Mouse (Mus musculus) spleen, postnatal 14 days (tissue): Measurements from ENCODE around the gene Acat3.
A peak's percentile ranks its signal among the peaks of the same experiment; 100 is the strongest.
"Not testable (repeated sequence)": the region's sequence is repeated elsewhere in the genome, so short reads cannot be mapped to it uniquely, and the experiment has no call there.

Experiments used
- DNase-seq, 2 experiments: peaks; one replicate each; pipeline ENCODE4 v3.0.0; 2021 to 2022; ENCODE audit warnings: low spot score in 2 of 2

Gene Acat3

DNA sequence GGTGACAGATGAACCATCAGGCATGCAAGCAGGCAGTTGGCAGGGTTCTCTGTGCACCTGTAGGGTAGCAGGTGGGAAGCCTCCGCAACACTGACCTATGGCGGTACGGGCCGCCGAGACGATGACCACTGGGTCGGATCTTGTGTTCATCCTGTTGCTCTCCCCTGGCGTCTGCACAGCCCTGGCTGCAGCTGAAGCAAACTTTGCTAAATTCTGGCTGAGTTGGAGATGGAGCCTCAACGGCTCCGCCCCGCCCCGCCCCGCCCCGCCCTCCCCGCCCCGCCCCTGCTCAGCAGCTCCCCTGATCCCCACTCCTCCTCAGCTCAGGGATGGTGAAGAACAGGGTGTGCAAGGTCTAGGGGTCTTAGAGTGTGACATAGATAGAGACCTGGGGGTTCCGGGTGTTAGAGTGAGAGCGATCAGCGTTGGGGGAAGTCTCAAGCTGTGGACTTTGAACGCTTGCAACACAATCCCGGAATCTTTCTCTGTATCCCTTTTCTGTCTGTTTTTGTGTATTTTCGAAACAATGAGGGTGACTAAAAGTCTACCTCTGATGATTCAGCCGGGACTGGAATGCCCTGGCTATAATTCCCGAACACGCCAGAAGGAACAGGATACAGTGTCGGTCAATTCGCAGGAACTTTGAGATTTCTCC, at the start of gene Acat3:
Gene Acat3 (minus strand): TSS at position 450 of the 655 bp plus-strand sequence.
- DNase-seq, result no peak

DNA sequence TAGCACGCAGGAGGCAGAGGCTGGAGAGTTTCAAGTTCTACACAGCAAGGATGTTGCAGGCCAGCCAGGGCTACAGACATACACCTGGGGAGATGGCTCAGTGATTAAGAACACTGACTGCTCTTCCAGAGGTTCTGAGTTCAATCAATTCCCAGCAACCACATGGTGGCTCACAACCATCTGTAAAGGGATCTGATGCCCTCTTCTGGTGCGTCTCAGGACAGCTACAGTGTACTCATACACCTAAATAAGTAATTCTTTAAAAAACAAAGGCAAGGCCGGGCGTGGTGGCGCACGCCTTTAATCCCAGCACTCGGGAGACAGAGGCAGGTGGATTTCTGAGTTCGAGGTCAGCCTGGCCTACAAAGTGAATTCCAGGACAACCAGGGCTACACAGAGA, 47.7 kb upstream of the Acat3 start:
- not testable (repeated sequence) for DNase-seq

DNA sequence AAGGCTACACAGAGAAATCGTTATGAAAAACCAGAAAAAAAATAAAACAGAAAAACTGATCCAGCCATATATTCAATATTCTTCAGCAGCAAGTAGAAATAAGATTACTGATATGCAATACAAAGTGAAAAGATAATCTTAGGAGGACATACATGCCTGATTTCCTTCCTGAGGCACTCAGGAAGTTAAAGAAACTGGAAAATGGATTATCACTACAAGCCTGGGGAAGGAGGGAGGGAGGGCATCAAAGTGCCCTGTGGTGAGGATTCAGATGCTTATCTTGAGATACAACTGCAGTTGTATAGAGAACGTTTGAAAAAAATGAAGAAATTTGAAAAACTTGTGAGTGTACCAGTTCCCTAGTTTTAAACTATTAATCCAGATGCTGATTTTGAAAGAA, 43.6 kb upstream of the Acat3 start:
- no peak for DNase-seq

DNA sequence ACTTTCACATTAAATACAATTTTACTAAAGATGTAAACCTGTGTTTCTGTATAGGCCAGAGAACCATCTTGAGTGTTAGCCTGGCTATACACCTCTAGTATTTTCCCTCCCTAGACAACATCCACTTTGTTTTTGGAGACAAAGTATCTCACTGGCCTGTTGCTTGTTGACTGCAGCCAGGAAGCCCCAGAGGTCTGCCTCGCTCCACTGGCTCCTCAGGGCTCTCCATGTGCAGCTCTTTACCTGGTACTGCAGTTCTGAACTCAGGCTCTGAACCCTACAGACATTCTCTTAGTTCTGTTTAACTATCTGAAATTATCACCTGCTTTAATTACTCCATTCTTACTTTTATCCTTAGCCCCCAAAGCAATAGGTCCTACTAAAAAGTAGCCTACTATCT, 38.1 kb upstream of the Acat3 start:
- DNase-seq, result no peak

DNA sequence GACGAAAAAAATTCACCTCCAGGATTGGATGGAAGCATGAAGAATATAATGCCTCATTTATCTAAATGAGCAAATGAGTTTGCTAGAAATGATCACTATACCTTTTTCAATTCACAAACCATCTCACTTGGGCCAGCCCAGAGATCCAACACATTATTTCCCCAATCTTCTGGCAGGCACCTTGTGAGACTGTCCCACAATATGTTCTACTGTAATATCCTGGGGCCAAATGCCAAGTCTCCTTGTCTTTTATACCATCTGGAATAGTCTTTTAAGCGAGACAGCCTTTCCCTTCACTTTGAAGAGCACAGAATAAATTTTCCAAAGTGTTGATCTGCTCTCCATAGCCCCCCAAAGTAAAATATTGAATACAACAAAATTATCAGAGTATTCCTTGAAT, 33.5 kb upstream of the Acat3 start:
- no peak for DNase-seq

DNA sequence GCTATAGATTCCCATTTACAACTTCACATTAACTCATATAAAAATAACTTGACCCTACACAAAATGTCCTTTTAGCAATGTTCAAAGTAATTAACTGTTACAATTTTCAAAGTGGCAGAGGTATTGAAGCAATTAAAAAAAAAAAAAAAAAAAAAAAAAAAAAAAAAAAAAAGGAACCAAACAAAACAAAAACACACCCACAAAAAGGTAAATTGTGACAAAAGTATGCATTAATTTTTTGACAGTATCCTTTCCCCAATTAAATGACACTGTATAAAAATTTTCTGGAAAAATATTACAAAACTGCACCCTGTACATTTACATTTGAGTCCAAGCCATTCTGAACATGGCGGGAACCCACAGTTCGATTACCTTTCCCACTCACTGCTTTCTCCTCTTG, 26.8 kb upstream of the Acat3 start:
- DNase-seq, result no peak

DNA sequence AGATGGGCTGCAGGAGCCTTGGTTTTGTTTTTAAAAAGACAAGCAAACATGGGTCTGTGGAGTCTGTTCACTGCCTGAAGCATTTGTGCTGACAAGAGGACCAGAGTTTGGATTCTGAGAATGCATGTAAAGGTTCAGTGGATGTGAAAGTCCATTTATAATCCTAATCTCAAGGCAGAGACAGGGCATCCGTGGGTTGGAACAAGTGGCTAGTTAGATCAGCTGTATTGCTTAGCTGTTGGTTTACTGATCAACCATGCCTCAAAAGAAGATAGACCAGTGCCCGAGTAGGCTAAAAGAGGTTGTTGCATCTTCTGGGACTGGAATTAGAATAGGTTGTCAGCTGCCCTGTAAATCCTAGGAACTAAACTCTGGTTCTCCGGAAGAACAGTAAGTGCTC, 23.1 kb upstream of the Acat3 start:
- DNase-seq, result no peak

DNA sequence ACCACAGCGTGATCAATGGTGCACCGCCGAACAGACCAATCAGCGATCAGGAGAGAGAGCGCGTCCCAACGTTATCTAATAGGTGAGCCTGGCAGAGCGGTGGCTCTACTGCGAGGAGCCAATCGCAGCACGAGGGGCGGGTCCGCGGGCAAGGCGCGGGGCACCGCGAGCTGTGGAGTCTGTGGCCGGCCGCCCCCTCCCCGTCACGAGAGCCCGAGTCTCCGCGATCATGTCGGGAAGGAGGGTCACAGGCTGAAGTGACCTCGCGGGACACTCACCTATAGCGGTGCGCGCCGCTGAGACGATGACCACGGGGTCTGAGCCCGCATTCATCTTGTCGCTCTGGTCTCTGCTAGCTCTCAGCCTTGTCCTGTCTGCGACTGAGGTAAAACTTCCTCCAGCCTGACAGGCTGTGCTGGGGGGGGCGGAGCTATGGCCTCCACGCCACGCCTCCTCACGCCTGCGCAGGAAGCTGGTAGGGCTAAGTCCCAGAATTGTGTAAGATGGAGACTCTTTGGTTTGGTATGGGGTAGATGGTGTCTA, 20.0 kb upstream of the Acat3 start, which contains the start of gene Acat2:
Gene Acat2 (minus strand): TSS at position 417 of the 543 bp plus-strand sequence.
- peak; percentile 87 to 90 for DNase-seq

DNA sequence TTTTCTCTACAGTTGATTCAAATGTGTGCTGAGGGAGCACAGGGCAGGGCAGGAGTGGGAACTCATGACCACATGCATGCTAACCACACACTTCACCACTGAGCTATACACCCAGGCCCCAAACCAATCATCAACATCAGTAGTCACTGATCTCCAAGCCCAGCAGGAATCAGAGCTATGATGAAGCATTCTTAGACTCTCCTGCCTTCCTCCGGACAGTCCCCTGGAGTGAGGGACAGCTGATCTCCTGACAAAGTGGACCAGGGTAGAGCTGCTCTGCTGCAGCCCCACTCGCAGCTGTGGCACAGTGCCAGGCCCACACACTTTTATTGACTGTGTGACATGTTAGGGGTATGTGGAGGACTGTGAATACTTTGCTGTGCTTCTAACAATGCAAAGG, 19.0 kb upstream of the Acat3 start:
- not testable (repeated sequence) for DNase-seq

DNA sequence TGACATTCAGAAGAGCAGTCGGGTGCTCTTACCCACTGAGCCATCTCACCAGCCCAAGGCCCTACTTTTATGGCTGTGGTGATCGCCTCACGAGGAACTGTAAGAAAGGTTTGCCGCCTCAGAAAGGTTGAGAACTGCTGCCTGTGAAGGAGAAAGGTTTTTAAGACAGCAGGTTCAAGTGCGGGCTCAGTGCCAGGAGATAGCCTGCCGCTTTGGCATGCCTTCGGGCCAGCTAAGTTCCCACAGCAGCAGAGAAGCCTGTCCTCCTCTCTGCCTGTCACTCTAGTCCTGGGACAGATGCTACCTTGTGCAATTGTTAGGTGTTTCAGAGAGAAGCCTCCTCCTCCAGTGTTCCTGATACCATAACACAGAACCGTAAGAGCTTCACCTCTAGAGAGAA, 16.3 kb upstream of the Acat3 start:
- DNase-seq, result no peak

DNA sequence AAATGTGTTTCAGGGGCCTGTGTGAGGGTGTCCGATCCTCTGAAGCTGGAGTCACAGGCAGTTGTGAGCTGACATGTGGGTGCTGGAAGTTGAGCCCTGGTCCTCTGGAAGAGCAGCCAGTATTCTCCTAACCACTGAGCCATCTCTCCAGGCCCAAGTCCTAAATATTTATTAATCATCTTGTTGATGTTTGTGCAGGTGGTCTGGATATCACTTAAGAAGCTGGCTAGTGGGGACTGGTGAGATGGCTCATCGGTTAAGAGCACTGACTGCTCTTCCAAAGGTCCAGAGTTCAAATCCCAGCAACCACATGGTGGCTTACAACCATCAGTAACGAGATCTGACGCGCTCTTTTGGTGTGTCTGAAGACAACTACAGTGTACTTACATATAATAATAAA, 9.3 kb upstream of the Acat3 start:
- DNase-seq, result no peak

DNA sequence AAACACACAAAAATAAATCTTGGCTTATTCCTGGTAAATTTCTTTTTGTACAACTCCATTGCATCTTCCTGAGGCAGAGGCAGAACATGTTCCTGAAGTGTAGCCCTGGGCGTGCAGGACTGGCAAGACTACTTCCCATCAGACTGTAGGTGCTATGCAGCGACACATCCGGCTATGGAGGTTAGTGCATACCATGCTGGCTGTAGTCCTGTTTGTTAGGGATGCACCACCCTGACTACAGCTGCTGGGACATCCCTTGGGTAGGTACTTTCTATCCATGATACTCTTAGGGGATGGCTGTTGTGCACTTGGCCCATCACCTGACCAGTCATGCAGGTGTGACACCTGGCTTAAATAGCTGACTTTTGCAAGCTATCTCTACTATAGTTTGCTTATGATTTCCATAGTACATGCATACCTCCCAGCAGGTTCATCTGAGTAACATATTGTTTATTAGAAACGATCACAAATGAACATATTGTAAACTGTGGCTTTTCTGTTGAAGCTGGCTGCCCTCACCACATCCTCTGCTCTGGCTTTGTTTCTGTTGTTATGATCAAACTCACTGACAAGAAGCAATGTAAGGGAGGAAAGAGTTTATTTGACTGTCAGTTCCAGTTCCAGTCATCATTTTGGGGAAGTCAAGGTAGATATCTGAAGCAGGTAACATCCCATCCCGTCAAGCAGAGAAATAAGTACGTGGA, 2.2 kb upstream of the Acat3 start:
- DNase-seq, result no peak

DNA sequence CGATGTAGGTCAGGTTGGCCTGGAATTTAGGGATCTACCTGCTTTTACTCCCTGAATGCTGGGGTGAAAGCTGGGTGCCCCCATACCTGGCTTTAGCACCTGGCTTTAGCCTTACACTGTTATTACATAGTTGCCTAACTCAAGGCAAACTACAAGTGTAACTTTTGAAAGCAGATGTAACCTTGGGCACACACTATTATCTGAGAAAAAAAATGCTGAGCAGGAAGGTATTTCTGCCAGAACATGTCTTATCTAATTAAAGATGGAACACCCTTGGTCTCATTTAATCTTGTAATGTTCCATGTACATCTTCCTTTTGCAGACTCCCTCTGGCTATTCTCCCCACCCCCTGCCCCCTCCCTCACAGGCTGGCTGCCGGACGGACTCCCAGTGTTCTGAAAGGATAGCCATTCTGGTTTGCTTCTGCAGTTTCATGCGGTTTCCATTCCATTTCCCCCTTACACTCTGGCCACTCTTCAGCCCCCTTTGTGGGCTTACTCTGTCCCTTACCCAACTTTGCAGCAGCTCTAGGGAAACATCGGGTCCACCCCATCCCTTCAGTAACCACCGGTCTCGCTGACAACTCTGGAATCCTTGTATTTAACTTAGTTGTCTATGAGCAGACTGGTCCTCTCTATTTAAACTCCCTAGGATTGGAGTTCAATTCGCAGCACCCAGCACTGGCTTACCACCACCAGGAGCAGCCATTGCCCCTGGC, 1.3 kb upstream of the Acat3 start:
- DNase-seq, result no peak

DNA sequence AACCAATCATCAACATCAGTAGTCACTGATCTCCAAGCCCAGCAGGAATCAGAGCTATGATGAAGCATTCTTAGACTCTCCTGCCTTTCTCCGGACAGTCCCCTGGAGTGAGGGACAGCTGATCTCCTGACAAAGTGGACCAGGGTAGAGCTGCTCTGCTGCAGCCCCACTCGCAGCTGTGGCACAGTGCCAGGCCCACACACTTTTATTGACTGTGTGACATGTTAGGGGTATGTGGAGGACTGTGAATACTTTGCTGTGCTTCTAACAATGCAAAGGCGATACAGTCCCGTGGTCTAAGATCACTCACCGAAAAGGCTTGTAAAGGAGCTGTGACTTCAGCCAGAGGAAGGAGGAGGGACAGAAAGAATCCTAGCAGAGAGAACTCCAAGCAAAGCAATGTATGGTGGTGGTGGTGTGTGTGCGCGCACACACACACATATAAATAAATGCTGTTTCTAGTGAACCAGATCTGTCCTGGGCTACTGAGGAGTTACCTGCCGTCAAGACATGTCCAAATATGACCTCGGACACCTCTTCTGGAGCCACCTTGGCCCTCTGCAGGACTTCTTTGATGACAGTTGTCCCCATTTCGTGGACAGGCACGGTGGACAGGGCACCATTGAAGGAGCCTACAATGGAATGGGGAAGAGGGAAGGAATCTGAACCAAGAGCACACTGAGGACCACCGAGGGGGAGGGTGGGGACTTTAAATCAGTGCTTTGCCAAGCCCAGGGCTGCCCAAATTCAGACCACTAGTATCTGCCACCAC, 837 bp downstream of the Acat3 start:
- not testable (repeated sequence) for DNase-seq

DNA sequence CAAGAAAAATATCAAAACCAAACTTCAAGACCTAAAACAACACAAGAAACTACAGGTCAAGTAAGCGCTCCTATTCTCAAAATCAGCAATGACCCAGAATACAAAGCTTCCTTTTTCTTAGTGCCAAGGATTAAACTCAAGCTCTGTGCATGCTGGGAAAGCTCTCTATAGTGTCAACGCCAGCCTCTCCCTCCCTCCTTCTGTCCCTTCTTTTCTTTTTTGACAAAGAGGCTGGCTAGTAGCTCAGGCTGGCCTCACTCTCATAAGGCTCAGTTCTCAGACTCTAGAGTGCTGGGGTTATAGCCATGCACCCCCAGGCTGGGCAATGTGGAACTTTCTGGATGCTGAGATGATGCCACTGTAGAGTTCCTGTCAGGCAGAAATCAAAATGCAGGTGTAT, 2.3 kb downstream of the Acat3 start:
- DNase-seq, result no peak

DNA sequence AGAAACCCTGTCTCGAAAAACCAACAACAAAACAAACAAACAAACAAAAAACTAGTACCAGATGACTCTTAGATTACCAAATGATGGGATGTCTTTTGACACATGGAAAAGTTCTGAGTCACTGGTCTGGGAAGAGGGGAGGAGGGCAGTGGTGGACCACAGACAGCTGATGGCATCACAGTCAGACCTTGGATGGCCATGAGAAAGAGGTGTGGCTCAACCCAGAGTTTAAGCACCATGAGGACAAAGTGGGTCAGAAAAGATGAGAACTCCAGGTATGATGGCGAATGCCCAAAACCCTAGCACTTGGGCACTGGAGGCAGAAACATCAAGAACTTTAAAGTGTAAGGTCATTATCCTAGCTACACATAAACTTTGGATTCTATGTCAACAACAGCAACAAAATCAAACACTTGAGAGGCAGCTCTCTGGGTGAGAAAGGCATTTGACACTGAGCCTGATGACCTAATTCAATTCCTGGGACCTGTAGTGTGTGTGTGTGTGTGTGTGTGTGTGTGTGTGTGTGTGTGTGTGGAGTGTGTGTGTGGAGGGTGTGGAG, 2.9 kb downstream of the Acat3 start:
- DNase-seq, result no peak

DNA sequence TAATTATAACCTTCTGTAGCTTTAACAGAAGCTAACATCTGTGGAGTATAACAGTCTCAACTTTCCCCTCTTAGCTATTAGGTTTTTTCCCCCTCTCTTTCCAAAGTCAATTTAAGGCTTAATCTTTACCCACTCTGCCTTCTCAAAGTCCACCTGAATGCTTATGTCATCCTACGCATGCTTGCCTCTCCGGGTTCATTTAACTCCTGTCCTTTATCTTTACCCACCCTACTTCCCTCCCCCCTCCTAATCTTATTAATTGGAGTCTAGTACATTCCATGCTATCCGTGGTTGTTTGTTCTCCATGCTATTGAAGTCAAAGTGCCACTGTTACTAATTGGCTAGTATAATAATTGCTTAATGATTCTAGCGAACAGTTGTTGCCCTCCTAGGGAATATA, 4.7 kb downstream of the Acat3 start:
- DNase-seq, result no peak

DNA sequence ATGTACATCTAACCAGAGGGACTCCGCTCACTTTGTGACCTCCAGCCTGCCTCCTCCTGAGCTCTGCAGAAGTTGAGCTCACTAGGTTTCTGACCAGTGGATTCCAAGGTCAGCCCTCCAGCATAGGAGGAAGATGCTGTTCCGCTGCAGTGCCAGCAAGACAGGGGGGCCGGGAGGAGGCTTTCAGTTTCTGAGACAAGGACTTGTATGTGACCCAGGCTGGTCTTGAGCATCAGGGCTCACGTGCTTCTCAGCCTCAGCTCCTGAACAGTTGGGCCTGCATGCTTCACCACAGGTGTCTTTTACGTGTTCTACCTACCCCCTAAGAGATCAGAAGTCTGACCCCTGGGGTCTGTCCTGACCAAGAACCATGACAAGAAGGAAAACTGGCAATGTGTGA, 8.8 kb downstream of the Acat3 start:
- not testable (repeated sequence) for DNase-seq

DNA sequence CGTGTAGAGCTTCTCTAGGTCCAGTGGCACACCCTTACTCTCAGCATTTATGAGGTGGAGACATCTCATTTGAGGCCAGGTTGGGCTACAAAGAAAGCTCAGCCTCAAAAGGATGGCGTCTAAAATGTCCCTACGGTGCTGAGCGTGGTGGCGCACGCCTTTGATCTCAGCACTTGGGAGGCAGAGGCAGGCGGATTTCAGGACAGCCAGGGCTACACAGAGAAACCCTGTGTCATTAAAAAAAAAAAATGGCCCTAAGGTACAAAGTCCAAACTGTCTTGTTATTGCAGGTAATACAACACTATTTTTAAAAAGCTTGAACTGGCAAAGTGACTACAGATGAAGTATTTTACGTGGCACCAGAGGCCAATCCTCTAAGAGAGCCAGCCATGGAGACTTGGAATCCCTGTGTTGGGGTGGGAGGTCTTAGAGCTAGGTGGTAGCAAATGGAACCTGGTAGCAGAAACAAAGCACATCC, 14.7 kb downstream of the Acat3 start:
- no peak for DNase-seq

DNA sequence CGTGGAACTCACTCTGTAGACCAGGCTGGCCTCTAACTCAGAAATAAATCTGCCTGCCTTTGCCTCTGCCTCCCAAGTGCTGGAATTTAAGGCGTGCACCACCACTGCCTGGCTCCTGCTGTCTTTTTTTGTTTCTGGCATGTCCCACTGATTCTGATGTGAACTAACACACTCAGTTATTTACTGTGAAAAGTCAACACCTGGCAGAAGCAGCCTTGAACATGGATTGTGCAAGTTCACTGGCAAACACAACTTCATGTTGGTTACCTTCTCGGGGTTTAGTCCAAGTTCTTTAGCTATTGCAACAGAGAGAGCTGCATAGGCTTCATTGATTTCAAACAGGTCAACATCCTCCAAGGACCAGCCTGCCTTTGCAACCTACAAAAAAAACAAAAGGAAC, 15.4 kb downstream of the Acat3 start:
- DNase-seq, result no peak

DNA sequence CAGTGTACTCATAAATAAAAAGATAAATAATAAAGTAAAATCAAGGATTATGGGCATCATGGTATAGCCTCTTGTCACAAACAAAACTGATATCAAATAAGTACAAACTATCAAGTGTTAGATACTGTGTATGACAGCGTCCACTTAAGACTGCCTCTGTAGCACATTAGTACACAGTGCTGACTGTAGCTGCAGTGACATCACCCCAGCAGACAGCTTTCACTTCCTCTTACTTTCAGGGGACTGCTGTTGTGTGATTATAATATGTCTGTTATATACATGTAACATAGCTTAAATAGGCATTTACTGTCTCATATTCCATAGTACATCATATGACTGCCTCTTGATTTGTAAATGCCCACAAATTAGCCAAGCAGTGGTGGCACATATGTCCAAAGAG, 19.3 kb downstream of the Acat3 start:
- DNase-seq, result no peak
